Mouse (Mus musculus) MEL (cell line): ENCODE measurements at regions not wholly inside any gene's neighbourhood (a gene's known extent, or its start where the extent isn't known, plus 50 kb on each side); places are given as distances from the start of the nearest gene placed in this dataset.

Source experiments
- CHD2 ChIP-seq: IDR thresholded peaks from 2 replicates; pipeline ENCODE4 v1.6.1; 2011; ENCODE audit warnings: low read length, improper control_type of control experiment
- CTCF ChIP-seq, 3 experiments: IDR thresholded peaks in 2 of 3; conservative IDR thresholded peaks in 1 of 3; 2 replicates each; pipeline ENCODE4 v1.5.1; 2011 to 2012; ENCODE audit warnings: low read length in 3 of 3, low read depth in 2 of 3, mild to moderate bottlenecking in 2 of 3, improper control_type of control experiment in 1 of 3, inconsistent platforms in 1 of 3, mixed read lengths in 1 of 3, moderate library complexity in 1 of 3; ENCODE audit not compliant: control insufficient read depth in 1 of 3, insufficient read depth in 1 of 3, poor library complexity in 1 of 3, severe bottlenecking in 1 of 3
- GABPA ChIP-seq: IDR thresholded peaks from 2 replicates; pipeline ENCODE4 v1.6.1; 2012; ENCODE audit warnings: low read depth, mild to moderate bottlenecking, inconsistent platforms, low read length, improper control_type of control experiment, moderate library complexity
- JUND ChIP-seq: IDR thresholded peaks from 2 replicates; pipeline ENCODE4 v1.6.1; 2011; ENCODE audit warnings: low read depth, mild to moderate bottlenecking, improper control_type of control experiment, low read length
- MYC ChIP-seq: IDR thresholded peaks from 2 replicates; pipeline ENCODE4 v1.6.1; 2011; ENCODE audit warnings: low read depth, mild to moderate bottlenecking, low read length, improper control_type of control experiment, moderate library complexity
- POLR2A ChIP-seq, 2 experiments: IDR thresholded peaks; 2 replicates each; pipeline ENCODE4 v1.6.1; 2011 to 2012; ENCODE audit warnings: low read length in 2 of 2, mild to moderate bottlenecking in 2 of 2, control low read depth in 1 of 2, improper control_type of control experiment in 1 of 2, low read depth in 1 of 2, moderate library complexity in 1 of 2; ENCODE audit not compliant: control insufficient read depth in 1 of 2, insufficient read depth in 1 of 2, poor library complexity in 1 of 2
- TBP ChIP-seq: IDR thresholded peaks from 2 replicates; pipeline ENCODE4 v1.8.0; 2011; ENCODE audit warnings: low read depth, low read length, improper control_type of control experiment
- TCF12 ChIP-seq: IDR thresholded peaks from 2 replicates; pipeline ENCODE4 v1.6.1; 2014; ENCODE audit warnings: low read depth, mild to moderate bottlenecking, inconsistent platforms, low read length, improper control_type of control experiment, moderate library complexity
- UBTF ChIP-seq: IDR thresholded peaks from 2 replicates; pipeline ENCODE4 v1.6.1; 2012; ENCODE audit warnings: low read depth, mild to moderate bottlenecking, inconsistent platforms, low read length, improper control_type of control experiment, moderate library complexity, borderline replicate concordance; ENCODE audit not compliant: insufficient read depth

- TF ChIP-seq POLR2A (IDR thresholded peaks at IDR 0.05; ENCODE audit: control insufficient read depth in 1 of 2, insufficient read depth in 1 of 2, low read depth in 1 of 2, low read length in 2 of 2, poor library complexity in 1 of 2) = no peak
- TF ChIP-seq UBTF = no peak
- TF ChIP-seq CHD2 = no peak
- TF ChIP-seq TCF12 = no peak
- no peak for TF ChIP-seq MYC
- no peak for TF ChIP-seq CTCF (IDR thresholded peaks at IDR 0.05 in 2 of 3, conservative IDR thresholded peaks at IDR 0.05 in 1 of 3; ENCODE audit: control insufficient read depth in 1 of 3, insufficient read depth in 1 of 3, low read depth in 2 of 3, low read length in 3 of 3, poor library complexity in 1 of 3, severe bottlenecking in 1 of 3)
- TF ChIP-seq JUND = no peak
- no peak for TF ChIP-seq TBP
- no peak for TF ChIP-seq GABPA
Measured at GRCm38 (mm10) chr16:57915451-57915850, 160.9 kb upstream of the Col8a1 start.
